Mouse (Mus musculus) kidney, adult 2 months (tissue): Measurements from ENCODE around the gene Adam11. TPM values are rescaled to one million over a fixed set of nuclear protein-coding genes. Genes with fewer than 3 reads are reported as not detected.
A peak's percentile ranks its signal among the peaks of the same experiment; 100 is the strongest.

ENCODE experiments used
- DNase-seq: peaks from one replicate; pipeline ENCODE4 v3.0.0; 2021
- H3K27ac ChIP-seq: fragments of 200-500 bp; 2 replicates; pipeline ENCODE4 v1.5.1; 2012; ENCODE audit warnings: low read depth, low read length, control low read depth, inconsistent platforms; ENCODE audit not compliant: insufficient read depth
- H3K27me3 ChIP-seq: fragments of 200-500 bp; replicated peaks from 2 replicates; pipeline ENCODE4 v1.6.1; 2012; ENCODE audit warnings: mild to moderate bottlenecking, moderate library complexity, low read length, inconsistent platforms; ENCODE audit not compliant: control insufficient read depth, insufficient read depth
- H3K36me3 ChIP-seq: fragments of 200-500 bp; 2 replicates; pipeline ENCODE4 v1.6.1; 2012; ENCODE audit warnings: mild to moderate bottlenecking, moderate library complexity, low read length, inconsistent platforms; ENCODE audit not compliant: control insufficient read depth, insufficient read depth
- H3K4me1 ChIP-seq: fragments of 200-500 bp; 2 replicates; pipeline ENCODE4 v1.6.1; 2011; ENCODE audit warnings: low read length; ENCODE audit not compliant: control insufficient read depth, insufficient read depth
- H3K4me3 ChIP-seq: fragments of 200-500 bp; 2 replicates; pipeline ENCODE4 v1.5.1; 2011; ENCODE audit warnings: mild to moderate bottlenecking, low read depth, low read length, control low read depth; ENCODE audit not compliant: insufficient read depth
- CTCF ChIP-seq: fragments of 200-500 bp; conservative IDR thresholded peaks from 2 replicates; pipeline ENCODE4 v1.5.1; 2011; ENCODE audit warnings: low read depth, mild to moderate bottlenecking, control low read depth, low read length, moderate library complexity, mixed read lengths; ENCODE audit not compliant: insufficient read depth, insufficient read length
- POLR2A ChIP-seq: fragments of 200-500 bp; IDR thresholded peaks from one replicate; pipeline ENCODE4 v1.6.1; 2011; ENCODE audit warnings: low read depth, low read length, control low read depth
- WGBS: fragments of 180-500 bp; shearing (Covaris S2); methylation state at CpG from one replicate; pipeline ENCODE4 v1.1.7; 2018; 5-methylcytosine and 5-hydroxymethylcytosine counted together
- polyA plus RNA-seq: library from polyadenylated mRNA; depleted of rRNA; stranded (reverse); fragments of >200 nt; gene quantifications from 2 replicates; pipeline ENCODE4 v1.2.3, GENCODE M21; 2012

Gene Adam11
- polyA plus RNA-seq, 1 experiment, result 5.0 TPM

- DNase-seq, result no peak
- WGBS, result 67% methylated on average over 18 of the region's 18 CpGs
- H3K4me1 ChIP-seq, result no peaks in the 10 kb centered on the region
- TF ChIP-seq CTCF (no peak), POLR2A (no peak)
- H3K4me3 ChIP-seq, result no peak overlapping the region
- no peak overlapping the region for H3K27ac ChIP-seq
- H3K36me3 ChIP-seq, result no peaks in the 10 kb centered on the region
- no peaks in the 10 kb centered on the region for H3K27me3 ChIP-seq
These were observed 11.8 kb downstream of the Adam11 start for GRCm38 (mm10) chr11:102772771-102773700.

GRCm38 (mm10) chr11:102773713-102774611 lies 12.7 kb downstream of the Adam11 start:
- WGBS, result 1% methylated on average over 46 of the region's 46 CpGs
- TF ChIP-seq CTCF (peak; percentile 97), POLR2A (no peak)
- Histone ChIP-seq H3K36me3 (no peaks in the 10 kb centered on the region), H3K4me1 (no peaks in the 10 kb centered on the region), H3K4me3 (peak overlapping the region; percentile 44), H3K27me3 (no peaks in the 10 kb centered on the region), H3K27ac (peak overlapping the region; percentile 26; the same call in 1 of the 2 replicates)
- peak; percentile 84 for DNase-seq

- Histone ChIP-seq H3K27me3 (no peaks in the 10 kb centered on the region), H3K27ac (peak overlapping the region; percentile 26; the same call in 1 of the 2 replicates), H3K4me3 (peak overlapping the region; percentile 44), H3K4me1 (no peaks in the 10 kb centered on the region), H3K36me3 (no peaks in the 10 kb centered on the region)
- WGBS, result 1% methylated on average over 24 of the region's 25 CpGs
- DNase-seq, result peak; percentile 93
- TF ChIP-seq CTCF (peak; percentile 46), POLR2A (no peak)
These were observed 13.4 kb downstream of the Adam11 start for GRCm38 (mm10) chr11:102774621-102775141.

GRCm38 (mm10) chr11:102777598-102777997 lies 16.4 kb downstream of the Adam11 start:
- Histone ChIP-seq H3K4me1 (no peaks in the 10 kb centered on the region), H3K27me3 (no peaks in the 10 kb centered on the region), H3K4me3 (no peak overlapping the region), H3K36me3 (no peaks in the 10 kb centered on the region), H3K27ac (no peak overlapping the region)
- TF ChIP-seq CTCF, result peak; percentile 89
- TF ChIP-seq POLR2A, result no peak
- WGBS, result 10% methylated on average over 21 of the region's 21 CpGs
- DNase-seq, result peak; percentile 86

- H3K27ac ChIP-seq, result no peak overlapping the region
These were observed 16.9 kb downstream of the Adam11 start for GRCm38 (mm10) chr11:102778165-102778564.

GRCm38 (mm10) chr11:102778597-102778996 lies 17.4 kb downstream of the Adam11 start:
- Histone ChIP-seq H3K36me3 (no peaks in the 10 kb centered on the region), H3K4me3 (no peak overlapping the region), H3K27ac (no peak overlapping the region), H3K27me3 (no peaks in the 10 kb centered on the region), H3K4me1 (no peaks in the 10 kb centered on the region)
- TF ChIP-seq POLR2A, result no peak
- no peak for TF ChIP-seq CTCF
- WGBS, result 58% methylated on average over 5 of the region's 5 CpGs
- no peak for DNase-seq

More at GRCm38 (mm10) chr11:102778165-102778564, 16.9 kb downstream of the Adam11 start:
- WGBS, result 65% methylated on average over 14 of the region's 14 CpGs
- H3K36me3 ChIP-seq, result no peaks in the 10 kb centered on the region
- H3K4me1 ChIP-seq, result no peaks in the 10 kb centered on the region
- H3K4me3 ChIP-seq, result no peak overlapping the region
- H3K27me3 ChIP-seq, result no peaks in the 10 kb centered on the region
- TF ChIP-seq POLR2A, result no peak
- DNase-seq, result no peak
